Mouse (Mus musculus): ENCODE results near the gene Cxcr4.

DNA sequence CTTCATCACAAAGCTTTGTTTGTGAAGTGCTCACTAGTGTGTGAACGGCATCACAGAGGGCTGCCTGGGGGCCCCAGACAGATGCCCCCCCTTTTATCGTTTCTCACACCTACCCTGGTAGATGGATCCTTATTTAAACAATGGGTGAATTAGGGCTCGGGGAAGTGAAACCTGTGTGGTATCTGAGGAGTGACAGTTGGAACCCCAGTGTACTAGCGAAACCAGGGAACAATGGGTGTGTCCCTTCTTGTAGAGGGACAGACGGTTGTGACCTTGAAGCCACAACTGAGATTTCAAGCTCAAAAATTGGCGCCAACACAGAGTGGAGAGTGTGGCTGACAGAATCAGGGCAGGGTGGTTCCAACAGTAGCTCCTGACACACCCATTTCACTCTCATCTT, 16.0 kb upstream of the Cxcr4 start:
- TF ChIP-seq CTCF (conservative IDR thresholded peaks at IDR 0.05; ENCODE audit: insufficient read depth, insufficient read length, low read depth, low read length), result no peak
- TF ChIP-seq POLR2A (IDR thresholded peaks at IDR 0.05; ENCODE audit: low read depth, low read length), result no peak

All from kidney, adult 2 months (tissue).